Mouse (Mus musculus): ENCODE results near the gene Prkra.

Gene Prkra

DNA sequence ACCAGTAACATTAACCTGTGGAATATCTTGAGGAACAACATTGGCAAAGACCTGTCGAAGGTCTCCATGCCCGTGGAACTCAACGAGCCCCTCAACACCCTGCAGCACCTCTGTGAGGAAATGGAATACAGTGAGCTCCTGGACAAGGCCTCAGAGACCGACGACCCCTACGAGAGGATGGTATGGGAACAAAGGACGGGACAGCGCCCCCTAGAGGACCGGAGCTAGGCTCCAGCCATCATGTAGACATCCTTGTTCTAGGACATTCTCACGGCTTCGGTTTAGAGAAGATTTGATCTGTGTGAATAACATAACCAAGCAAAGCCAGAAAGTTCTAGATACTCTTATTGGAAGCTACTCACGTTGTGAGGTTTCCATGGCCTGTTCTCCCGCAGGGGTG is 62.7 kb downstream of the Prkra start:
- DNase-seq (ENCODE audit: extremely low read depth, low read depth) = no peak

Data from MEL-GATA-1-ER (cell line).